Mouse (Mus musculus): Measurements from ENCODE around the gene Igfbp7. TPM values are rescaled to one million over a fixed set of nuclear protein-coding genes. Genes with fewer than 3 reads are reported as not detected.

Igfbp7 gene
- total RNA-seq, 2 experiments from 2014 or later: 330 to 348 TPM

DNA sequence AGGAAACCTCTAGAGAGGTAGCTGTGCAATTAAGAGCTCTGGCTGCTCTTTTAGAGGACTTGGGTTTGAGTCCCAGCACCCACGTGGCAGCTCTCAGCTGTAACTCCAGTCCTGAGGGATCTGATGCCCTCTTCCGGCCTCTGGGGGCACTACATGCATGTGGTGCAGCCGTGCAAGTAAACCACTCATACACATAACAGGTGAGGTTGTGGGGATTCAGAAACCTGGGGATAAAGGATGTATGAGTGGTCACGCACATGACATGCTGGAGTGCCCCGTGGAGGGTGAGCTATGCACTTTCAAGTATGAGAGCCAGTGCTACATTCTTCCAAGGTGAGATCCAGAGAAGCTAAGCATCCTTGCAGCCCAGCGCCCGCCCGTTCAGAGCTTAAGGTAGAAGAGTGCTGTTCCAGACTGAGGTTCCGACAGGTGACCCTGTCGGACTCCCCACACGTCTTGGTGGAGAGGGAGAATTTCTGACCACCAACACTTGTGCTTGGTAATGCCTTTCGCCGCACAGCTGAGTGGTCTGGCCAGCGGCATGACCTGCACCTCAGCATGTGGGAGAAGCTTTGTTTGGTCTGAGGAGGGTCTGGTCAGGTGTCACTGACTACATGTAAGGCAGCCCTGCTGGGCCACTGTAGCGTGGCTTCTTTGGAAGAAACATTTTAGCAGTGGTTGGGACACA, 57.7 kb downstream of the Igfbp7 start:
- no peak for DNase-seq

DNA sequence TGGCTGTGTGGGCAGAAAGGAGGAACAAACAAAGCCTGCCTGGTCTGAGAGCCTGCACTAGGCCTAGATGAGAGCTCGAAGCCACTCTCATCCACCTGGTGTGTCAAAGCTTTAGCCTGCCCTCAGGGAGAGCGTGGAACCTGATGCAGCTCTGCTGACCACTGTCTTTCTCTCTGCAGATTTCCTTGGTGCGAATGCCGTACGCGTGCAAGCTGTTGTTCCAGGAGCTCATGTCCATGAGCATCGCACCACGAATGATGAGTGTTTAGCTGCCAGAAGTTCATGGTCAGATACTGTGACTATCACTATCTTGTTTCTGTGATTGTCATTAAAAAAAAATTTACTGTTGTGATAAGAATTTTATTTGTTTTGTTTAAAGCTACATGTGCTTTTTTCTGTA, 58.9 kb downstream of the Igfbp7 start:
- no peak for DNase-seq

GRCm38 (mm10) chr5:77340033-77340432, 67.8 kb downstream of the Igfbp7 start:
- DNase-seq: no peak

GRCm38 (mm10) chr5:77330154-77330553, 77.7 kb downstream of the Igfbp7 start:
- DNase-seq: no peak

- no peak for DNase-seq
Measured at GRCm38 (mm10) chr5:77324936-77325335, 82.9 kb downstream of the Igfbp7 start.

- DNase-seq: no peak
Measured at GRCm38 (mm10) chr5:77314986-77315385, 92.9 kb downstream of the Igfbp7 start.

DNA sequence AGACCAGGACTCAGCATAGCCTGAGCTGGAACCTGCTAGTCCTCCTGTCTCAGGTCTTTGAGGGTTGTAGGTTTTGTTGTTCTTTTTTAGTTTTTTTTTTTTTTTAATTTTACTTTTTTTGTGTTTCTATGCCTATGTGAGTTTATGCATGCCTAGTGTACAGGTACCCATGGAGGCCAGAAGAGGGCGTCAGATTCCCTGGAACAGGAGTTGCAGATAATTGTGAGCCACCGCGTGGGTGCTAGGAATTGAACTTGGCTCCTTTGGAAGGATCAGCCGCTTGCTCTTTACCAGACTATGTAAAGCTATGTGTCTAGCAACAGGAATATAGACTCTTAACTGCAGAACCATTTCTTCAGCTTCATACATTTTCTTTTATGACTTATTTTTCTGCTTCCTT, 93.6 kb downstream of the Igfbp7 start:
- no peak for DNase-seq

- peak; percentile 99 for DNase-seq
Measured at GRCm38 (mm10) chr5:77309924-77310772, 97.7 kb downstream of the Igfbp7 start, which contains the start of the genes Noa1 and Polr2b. TSS of gene Noa1 (minus strand) at chr5:77310084. TSS of gene Polr2b (plus strand) at chr5:77310147.

DNA sequence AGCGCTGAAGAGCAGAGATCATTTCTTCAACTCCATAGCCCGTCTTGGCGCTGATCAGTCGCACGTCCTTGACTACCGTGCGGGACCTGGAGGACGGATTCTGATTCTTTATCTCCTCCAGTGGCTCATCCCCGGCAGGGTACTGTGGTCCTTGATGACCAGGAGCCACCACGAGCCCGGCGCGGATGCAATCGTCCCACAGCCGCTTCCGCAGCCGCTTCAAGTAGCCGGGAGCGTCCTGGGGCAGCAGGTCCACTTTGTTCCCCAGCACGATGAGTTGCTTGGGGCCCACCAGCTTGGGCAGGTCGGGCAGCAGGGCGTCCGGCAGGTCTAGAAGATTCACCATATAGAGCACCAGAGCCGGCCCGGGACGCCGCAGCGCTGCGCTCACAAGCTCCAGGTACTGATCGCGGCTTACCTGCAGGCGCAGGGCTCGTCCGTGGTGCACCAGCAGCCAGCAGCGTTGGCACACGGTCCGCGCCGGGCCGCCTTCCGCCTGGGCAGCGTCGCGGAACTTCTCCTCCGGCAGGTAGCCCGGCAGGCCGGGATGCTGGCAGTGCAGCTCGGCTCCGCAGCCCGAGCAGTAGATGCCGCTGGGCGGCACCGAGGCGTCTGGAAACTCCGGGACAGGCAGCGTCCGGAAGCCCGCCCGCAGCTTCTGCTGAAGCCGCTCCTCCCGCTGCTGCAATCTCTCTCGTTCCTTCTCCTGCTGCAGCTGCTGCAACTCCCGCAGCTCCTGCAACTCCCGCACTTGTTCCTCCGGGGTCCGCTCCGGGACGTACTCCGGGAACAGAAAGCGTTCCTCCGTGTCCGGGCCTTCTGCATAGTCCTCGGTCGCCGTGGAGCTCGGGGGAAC, 98.6 kb downstream of the Igfbp7 start:
- DNase-seq: no peak

DNA sequence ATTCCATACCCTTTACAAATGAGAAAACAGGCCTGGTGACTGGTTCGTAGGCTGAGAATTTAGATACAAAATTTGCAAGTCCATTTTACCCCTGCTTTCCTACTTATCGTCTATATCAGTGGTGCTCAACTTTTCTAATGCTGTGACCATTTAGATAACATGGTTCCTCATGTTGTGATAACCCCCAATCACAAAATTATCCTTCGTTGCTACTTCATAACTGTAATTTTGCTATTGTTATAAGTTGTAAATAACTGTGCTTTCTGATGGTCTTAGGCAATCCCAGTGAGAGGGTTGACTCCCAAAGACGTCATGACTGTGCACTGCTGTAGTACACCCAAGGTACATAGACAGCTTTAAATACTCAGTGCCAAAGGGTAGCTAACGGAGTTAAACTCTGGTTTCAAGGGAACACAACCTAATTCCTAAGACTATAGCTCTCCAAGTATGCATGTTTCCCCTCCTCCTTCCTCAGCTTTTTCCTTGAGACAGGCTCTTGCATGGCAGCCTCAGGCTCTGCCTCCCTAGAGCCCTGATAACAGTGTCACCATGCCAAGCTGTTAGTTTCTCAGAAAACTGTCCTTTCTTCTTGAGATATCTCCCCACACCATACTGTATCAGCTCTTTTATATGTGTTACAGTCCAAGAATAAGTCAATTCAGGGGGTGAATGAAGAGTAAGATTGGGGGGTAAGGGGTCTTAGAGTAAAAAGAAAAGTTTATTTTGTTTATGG, 99.9 kb downstream of the Igfbp7 start:
- DNase-seq: no peak

DNA sequence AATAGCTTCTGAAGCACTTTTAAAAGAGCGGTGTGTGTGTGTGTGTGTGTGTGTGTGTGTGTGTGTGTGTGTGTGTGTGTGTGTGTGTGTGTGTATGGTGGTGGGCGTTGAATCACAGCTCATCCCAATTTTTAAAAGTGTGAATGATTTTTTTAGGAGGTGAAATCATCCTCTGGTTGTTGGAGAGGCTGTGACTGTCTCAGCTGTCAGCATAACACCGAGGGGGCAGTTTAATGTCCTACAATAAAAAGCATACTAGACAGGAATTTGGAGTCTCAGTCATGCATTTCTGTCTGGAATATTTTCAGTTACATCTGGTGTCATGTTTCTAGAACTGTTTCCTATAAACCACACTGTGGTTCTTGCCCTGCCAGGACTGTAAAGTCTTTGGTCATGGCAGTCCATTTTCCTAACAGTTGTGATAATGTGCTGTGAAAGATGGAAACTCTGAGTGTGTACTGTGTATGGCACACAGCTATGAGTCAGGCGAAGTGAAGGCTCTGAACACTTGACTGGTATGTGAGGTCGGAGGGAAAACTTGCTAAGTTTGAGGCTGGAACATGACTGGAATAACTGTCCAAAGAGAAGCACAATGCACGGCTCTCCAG, 106.4 kb downstream of the Igfbp7 start:
- no peak for DNase-seq

DNA sequence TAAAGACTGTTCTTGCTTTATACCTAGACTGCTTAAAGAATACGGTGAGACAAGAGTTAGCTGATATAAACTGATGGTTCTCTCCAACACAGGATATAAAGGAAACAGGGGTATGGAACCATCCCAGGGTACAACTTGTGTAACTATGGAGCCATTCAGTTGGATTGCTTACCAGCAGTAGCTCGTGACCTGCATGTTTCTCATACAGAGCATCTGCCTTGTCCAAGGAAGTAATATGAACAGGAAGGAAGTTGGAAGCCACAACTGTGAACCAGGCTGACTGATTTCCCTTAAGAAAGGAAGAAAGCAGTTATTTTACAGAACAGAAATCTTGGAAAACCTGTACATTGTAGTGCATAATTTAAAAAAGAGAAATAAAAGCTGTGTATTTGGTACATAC, 108.4 kb downstream of the Igfbp7 start:
- no peak for DNase-seq

Other genes with a start within 250 kb of the Igfbp7 start
- gene Spink2, start 196.6 kb downstream of the Igfbp7 start, total RNA-seq (2021): under 1 TPM; 0.81 to 0.96 TPM
- gene Rest, start 142.6 kb downstream of the Igfbp7 start, total RNA-seq (2021): 10 to 100 TPM; 14.4 to 17.1 TPM
- 10 to 100 TPM; 13.7 to 14.9 TPM for gene Noa1, start 98.0 kb downstream of the Igfbp7 start, total RNA-seq (2021)
- 10 to 100 TPM; 26.1 to 27.7 TPM for gene Polr2b, start 97.9 kb downstream of the Igfbp7 start, total RNA-seq (2021)

All from gastrocnemius, postnatal 10 days (tissue).